Mouse (Mus musculus): Measurements from ENCODE around the gene Capn5. TPM values are rescaled to one million over a fixed set of nuclear protein-coding genes. Genes with fewer than 3 reads are reported as not detected.

Capn5 gene
- polyA plus RNA-seq, 1 experiment: 15.6 TPM

DNA sequence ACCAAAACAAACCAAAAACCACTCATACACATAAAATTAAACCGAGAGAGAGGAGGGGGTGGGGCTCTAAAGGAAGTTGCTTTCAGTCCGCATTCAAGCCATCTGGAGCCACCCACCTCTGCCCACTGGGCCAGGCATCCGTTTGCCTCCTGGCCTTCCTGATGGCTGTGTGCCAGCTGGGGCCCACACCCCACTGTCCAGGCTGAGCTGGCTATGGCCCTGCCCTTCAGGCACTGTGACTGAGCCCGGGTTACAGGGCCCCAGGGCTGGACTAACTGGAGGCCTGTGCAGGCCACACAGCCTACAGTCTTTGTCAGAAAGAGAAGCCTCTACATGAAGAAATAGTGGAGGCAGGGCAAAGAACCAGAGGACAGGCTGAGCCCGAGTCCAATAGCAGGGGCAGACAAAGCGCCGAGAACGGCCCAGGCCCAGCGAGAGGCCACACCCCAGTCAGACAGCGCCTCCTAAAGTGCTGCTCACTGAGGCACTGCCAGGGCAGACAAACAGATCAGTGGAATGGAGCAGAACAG is 13.0 kb downstream of the Capn5 start:
- no peaks in the 10 kb centered on the region for H3K27me3 ChIP-seq (ENCODE audit: control insufficient read depth, insufficient read depth, low read length)
- TF ChIP-seq CTCF (IDR thresholded peaks at IDR 0.05; ENCODE audit: extremely low read depth, insufficient read length, insufficient replicate concordance, low read depth, low read length) (0 out of 2 replicates have a peak, but pooled peaks have one; percentile 14), POLR2A (IDR thresholded peaks at IDR 0.05; ENCODE audit: low read depth, low read length) (no peak)
- H3K4me1 ChIP-seq (ENCODE audit: control insufficient read depth, insufficient read depth, insufficient read length, low read length): peaks cover 53% of the 10 kb centered on the region
- H3K4me3 ChIP-seq (ENCODE audit: low read depth, low read length): peak overlapping the region; percentile 9; the same call in 1 of the 2 replicates
- WGBS: 10% methylated on average over 10 of the region's 10 CpGs
- H3K27ac ChIP-seq (ENCODE audit: insufficient read depth, low read depth, low read length): peak overlapping the region; percentile 87
- H3K36me3 ChIP-seq (ENCODE audit: control insufficient read depth, insufficient read depth, low read length): no peaks in the 10 kb centered on the region

DNA sequence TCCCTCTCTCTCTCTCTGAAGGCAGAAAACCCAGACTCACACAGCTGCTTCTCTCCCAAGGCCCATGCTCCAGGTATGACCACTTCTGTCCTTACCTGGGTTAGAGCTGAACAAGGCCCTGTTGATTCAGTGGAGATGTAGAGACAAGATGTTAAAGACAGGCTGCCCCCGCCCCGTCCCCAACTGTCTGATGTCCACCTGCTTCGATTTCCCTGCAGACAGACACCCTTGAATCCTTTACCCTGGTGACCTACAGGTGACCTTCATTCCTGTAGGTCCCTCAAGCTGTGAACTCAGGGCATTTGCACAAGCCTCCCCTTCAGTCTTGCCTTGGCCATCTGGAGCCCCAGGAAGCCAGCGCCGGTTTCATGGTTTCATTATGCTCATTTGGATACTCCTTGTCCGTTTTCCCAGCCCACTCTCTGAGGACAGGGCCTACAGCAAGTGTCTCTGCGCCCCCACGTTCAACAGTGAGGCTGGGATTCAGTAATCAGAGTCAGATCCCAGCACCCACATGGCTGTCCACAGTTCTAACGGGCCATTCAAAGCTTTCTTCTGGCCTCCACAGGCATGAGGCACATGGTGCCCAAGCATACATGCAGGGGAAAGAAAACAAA is 13.6 kb downstream of the Capn5 start:
- Histone ChIP-seq H3K27ac (ENCODE audit: insufficient read depth, low read depth, low read length) (peak overlapping the region; percentile 87), H3K27me3 (ENCODE audit: control insufficient read depth, insufficient read depth, low read length) (no peaks in the 10 kb centered on the region), H3K4me3 (ENCODE audit: low read depth, low read length) (peak overlapping the region; percentile 27), H3K36me3 (ENCODE audit: control insufficient read depth, insufficient read depth, low read length) (no peaks in the 10 kb centered on the region), H3K4me1 (ENCODE audit: control insufficient read depth, insufficient read depth, insufficient read length, low read length) (peaks cover 52% of the 10 kb centered on the region)
- WGBS: 56% methylated on average over 9 of the region's 9 CpGs
- no peak for TF ChIP-seq CTCF (IDR thresholded peaks at IDR 0.05; ENCODE audit: extremely low read depth, insufficient read length, insufficient replicate concordance, low read depth, low read length)
- TF ChIP-seq POLR2A (IDR thresholded peaks at IDR 0.05; ENCODE audit: low read depth, low read length): no peak

DNA sequence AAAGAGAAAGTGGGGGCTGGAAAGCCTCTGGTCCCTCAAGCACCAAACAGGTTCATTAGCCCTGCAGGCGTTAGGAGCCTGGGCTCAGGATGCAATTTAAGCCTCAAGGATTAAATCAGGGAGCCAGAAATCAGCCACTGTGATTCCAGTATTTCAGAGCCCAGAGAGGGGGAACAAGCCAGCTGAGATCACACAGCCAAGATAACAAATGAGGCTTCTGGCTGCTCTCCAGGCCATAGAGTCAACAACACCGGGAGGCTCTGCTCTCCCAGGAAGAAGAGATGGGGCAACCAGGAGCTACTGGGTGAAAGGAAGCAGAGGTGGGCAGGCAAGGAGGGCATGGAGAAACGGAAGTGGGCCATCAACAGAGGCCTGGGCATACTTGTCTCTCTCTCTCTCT is 14.4 kb downstream of the Capn5 start:
- no peak overlapping the region for H3K4me3 ChIP-seq (ENCODE audit: low read depth, low read length)
- 11% methylated on average over 3 of the region's 3 CpGs for WGBS
- H3K4me1 ChIP-seq (ENCODE audit: control insufficient read depth, insufficient read depth, insufficient read length, low read length): peaks cover 57% of the 10 kb centered on the region
- H3K36me3 ChIP-seq (ENCODE audit: control insufficient read depth, insufficient read depth, low read length): no peaks in the 10 kb centered on the region
- H3K27ac ChIP-seq (ENCODE audit: insufficient read depth, low read depth, low read length): peak overlapping the region; percentile 64
- no peaks in the 10 kb centered on the region for H3K27me3 ChIP-seq (ENCODE audit: control insufficient read depth, insufficient read depth, low read length)
- TF ChIP-seq POLR2A (IDR thresholded peaks at IDR 0.05; ENCODE audit: low read depth, low read length) (no peak), CTCF (IDR thresholded peaks at IDR 0.05; ENCODE audit: extremely low read depth, insufficient read length, insufficient replicate concordance, low read depth, low read length) (no peak)

DNA sequence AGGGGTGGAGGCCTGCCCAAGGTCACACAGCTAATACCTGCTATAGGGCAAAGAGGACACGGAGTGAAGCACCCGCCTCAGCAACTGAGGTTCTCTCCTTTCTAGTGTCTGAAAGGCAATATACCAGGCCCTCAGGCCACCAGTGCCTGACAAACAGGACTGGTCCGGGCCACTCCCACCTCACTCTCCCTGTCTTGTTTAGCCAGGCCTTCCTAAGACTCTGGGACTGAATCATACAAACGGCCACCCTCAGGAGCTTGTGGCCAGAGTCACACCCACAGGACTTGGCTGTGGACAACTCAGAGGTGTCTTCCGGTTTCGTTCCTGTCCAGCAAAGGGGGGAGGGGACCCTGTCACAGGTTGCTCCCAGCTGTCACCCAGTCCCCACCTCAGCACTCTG is 15.8 kb downstream of the Capn5 start:
- no peaks in the 10 kb centered on the region for H3K36me3 ChIP-seq (ENCODE audit: control insufficient read depth, insufficient read depth, low read length)
- H3K27ac ChIP-seq (ENCODE audit: insufficient read depth, low read depth, low read length): no peak overlapping the region
- TF ChIP-seq POLR2A (IDR thresholded peaks at IDR 0.05; ENCODE audit: low read depth, low read length) (no peak), CTCF (IDR thresholded peaks at IDR 0.05; ENCODE audit: extremely low read depth, insufficient read length, insufficient replicate concordance, low read depth, low read length) (no peak)
- H3K4me1 ChIP-seq (ENCODE audit: control insufficient read depth, insufficient read depth, insufficient read length, low read length): peaks cover 67% of the 10 kb centered on the region
- no peaks in the 10 kb centered on the region for H3K27me3 ChIP-seq (ENCODE audit: control insufficient read depth, insufficient read depth, low read length)
- H3K4me3 ChIP-seq (ENCODE audit: low read depth, low read length): no peak overlapping the region
- 54% methylated on average over 6 of the region's 6 CpGs for WGBS

DNA sequence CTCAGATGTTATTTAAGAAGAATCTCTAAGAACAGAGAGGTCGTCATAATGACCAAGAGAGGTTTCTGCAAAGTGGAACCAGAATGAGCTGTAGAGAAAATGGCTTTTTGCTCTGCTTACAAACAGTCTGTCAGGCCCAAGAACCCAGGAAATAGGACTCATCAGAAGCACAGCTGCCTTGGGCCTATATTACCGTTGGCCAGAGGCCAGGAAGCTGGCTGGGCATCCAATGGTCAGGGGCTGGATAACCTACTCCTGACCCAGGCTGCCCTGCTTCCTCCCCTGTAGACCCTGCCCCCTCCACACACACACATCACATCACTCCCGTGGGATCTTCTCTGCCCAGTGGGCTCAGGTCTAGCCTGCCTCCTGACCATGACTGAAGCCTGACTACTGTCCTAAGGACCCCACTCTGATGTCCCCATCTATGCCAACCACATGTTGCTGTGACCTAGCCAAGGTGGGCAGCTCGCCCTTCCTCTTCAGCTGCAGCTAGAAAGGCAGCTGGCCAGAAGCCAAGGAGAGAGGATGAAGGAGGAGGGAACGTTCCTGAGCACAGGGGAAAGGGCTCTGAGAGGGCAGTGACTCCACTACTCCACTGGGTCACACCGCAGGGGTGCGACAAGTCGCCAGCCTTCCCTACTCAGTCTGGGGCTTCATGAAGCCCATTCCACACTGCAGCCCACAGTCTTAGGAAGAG is 17.9 kb downstream of the Capn5 start:
- Histone ChIP-seq H3K27ac (ENCODE audit: insufficient read depth, low read depth, low read length) (no peak overlapping the region), H3K27me3 (ENCODE audit: control insufficient read depth, insufficient read depth, low read length) (no peaks in the 10 kb centered on the region), H3K36me3 (ENCODE audit: control insufficient read depth, insufficient read depth, low read length) (no peaks in the 10 kb centered on the region), H3K4me1 (ENCODE audit: control insufficient read depth, insufficient read depth, insufficient read length, low read length) (peaks cover 64% of the 10 kb centered on the region), H3K4me3 (ENCODE audit: low read depth, low read length) (no peak overlapping the region)
- 31% methylated on average over 8 of the region's 8 CpGs for WGBS
- TF ChIP-seq CTCF (IDR thresholded peaks at IDR 0.05; ENCODE audit: extremely low read depth, insufficient read length, insufficient replicate concordance, low read depth, low read length): no peak

DNA sequence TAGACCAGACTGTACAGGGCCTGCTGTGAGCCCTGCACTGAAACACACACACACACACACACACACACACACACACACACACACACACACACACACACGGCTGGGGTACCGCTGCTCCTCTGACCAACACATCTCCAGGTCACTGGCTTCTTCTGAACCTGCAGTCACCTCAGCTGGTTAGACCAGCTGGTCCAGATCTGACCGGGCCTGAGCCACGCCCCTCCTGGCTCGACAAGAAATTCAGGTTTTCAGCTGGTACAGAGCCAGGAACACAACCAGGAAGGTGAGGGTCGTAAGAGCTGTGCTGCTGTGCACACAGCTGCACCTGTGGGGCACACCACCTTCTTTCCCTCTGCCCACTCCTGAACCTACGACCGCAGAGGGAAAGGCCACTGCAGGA is 19.6 kb downstream of the Capn5 start:
- Histone ChIP-seq H3K36me3 (ENCODE audit: control insufficient read depth, insufficient read depth, low read length) (no peaks in the 10 kb centered on the region), H3K4me3 (ENCODE audit: low read depth, low read length) (peak overlapping the region; percentile 32; the same call in 1 of the 2 replicates), H3K27ac (ENCODE audit: insufficient read depth, low read depth, low read length) (peak overlapping the region; percentile 53), H3K27me3 (ENCODE audit: control insufficient read depth, insufficient read depth, low read length) (no peaks in the 10 kb centered on the region), H3K4me1 (ENCODE audit: control insufficient read depth, insufficient read depth, insufficient read length, low read length) (peaks cover 47% of the 10 kb centered on the region)
- 19% methylated on average over 8 of the region's 8 CpGs for WGBS
- TF ChIP-seq POLR2A (IDR thresholded peaks at IDR 0.05; ENCODE audit: low read depth, low read length) (no peak), CTCF (IDR thresholded peaks at IDR 0.05; ENCODE audit: extremely low read depth, insufficient read length, insufficient replicate concordance, low read depth, low read length) (no peak)

DNA sequence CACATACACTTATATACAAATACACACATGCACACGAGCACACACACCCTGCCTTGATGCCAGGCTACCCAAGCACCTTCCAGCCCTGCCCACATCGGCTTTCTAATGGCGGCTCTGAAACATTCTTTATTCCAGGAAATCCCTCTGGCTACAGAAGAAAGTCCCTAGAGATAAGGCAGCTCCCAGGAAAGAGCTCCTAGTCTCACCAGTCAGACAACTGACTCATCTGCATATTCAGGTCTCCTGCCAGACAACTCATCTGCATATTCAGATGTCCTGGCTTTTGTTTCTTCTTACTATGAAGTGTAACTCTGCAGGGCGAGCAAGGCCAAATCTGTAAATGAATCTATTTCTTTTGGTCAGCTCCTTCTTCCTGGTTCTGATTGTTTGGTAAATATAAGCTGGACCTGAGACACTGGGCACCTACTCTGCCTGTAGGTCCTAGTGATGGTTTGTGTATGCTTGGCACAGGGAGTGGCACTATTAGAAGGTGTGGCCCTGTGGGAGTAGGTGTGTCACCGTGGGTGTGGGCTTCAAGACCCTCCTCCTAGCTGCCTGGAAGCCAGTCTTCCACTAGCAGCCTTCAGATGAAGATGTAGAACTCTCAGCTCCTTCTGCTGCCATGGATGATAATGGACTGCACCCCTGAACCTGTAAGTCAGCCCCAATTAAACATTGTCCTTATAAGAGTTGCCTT is 20.3 kb downstream of the Capn5 start:
- Histone ChIP-seq H3K36me3 (ENCODE audit: control insufficient read depth, insufficient read depth, low read length) (no peaks in the 10 kb centered on the region), H3K4me1 (ENCODE audit: control insufficient read depth, insufficient read depth, insufficient read length, low read length) (peaks cover 41% of the 10 kb centered on the region), H3K27ac (ENCODE audit: insufficient read depth, low read depth, low read length) (peak overlapping the region; percentile 53), H3K27me3 (ENCODE audit: control insufficient read depth, insufficient read depth, low read length) (no peaks in the 10 kb centered on the region), H3K4me3 (ENCODE audit: low read depth, low read length) (no peak overlapping the region)
- TF ChIP-seq POLR2A (IDR thresholded peaks at IDR 0.05; ENCODE audit: low read depth, low read length) (no peak), CTCF (IDR thresholded peaks at IDR 0.05; ENCODE audit: extremely low read depth, insufficient read length, insufficient replicate concordance, low read depth, low read length) (no peak)
- WGBS: 19% methylated on average over 5 of the region's 5 CpGs

Measured in small intestine, adult 2 months (tissue).